Mouse (Mus musculus): Measurements from ENCODE around the gene A630095N17Rik.

Gene A630095N17Rik

GRCm38 (mm10) chr1:75231664-75232152 is at the start of gene A630095N17Rik:
TSS of gene A630095N17Rik (minus strand) at chr1:75232102.
- DNase-seq (ENCODE audit: low spot score in 2 of 2) = no peak

GRCm38 (mm10) chr1:75278228-75278627 is 46.3 kb upstream of the A630095N17Rik start, which contains the start of gene Resp18:
TSS of gene Resp18 (minus strand) at chr1:75278415.
- no peak for DNase-seq (ENCODE audit: low spot score in 2 of 2)

GRCm38 (mm10) chr1:75277195-75278188 is 45.6 kb upstream of the A630095N17Rik start:
- DNase-seq (ENCODE audit: low spot score in 2 of 2) = no peak

GRCm38 (mm10) chr1:75264091-75264880 is 32.4 kb upstream of the A630095N17Rik start, which contains the start of gene Ptprn:
TSS of gene Ptprn (minus strand) at chr1:75264502.
- DNase-seq (ENCODE audit: low spot score in 2 of 2) = no peak

GRCm38 (mm10) chr1:75262969-75263951 is 31.4 kb upstream of the A630095N17Rik start:
- no peak for DNase-seq (ENCODE audit: low spot score in 2 of 2)

GRCm38 (mm10) chr1:75261278-75261677 is 29.4 kb upstream of the A630095N17Rik start:
- DNase-seq (ENCODE audit: low spot score in 2 of 2) = no peak

GRCm38 (mm10) chr1:75255516-75256046 is 23.7 kb upstream of the A630095N17Rik start:
- DNase-seq (ENCODE audit: low spot score in 2 of 2) = no peak

- DNase-seq (ENCODE audit: low spot score in 2 of 2) = no peak
These were observed 22.7 kb upstream of the A630095N17Rik start for GRCm38 (mm10) chr1:75254625-75255013.

- DNase-seq (ENCODE audit: low spot score in 2 of 2) = peak; percentile 74 to 83
These were observed 22.1 kb upstream of the A630095N17Rik start for GRCm38 (mm10) chr1:75253849-75254624.

- no peak for DNase-seq (ENCODE audit: low spot score in 2 of 2)
These were observed 21.1 kb upstream of the A630095N17Rik start for GRCm38 (mm10) chr1:75253029-75253428.

GRCm38 (mm10) chr1:75252308-75252707 is 20.4 kb upstream of the A630095N17Rik start:
- DNase-seq (ENCODE audit: low spot score in 2 of 2) = no peak

GRCm38 (mm10) chr1:75251112-75251970 is 19.4 kb upstream of the A630095N17Rik start:
- peak; percentile 80 to 88 for DNase-seq (ENCODE audit: low spot score in 2 of 2)

- no peak for DNase-seq (ENCODE audit: low spot score in 2 of 2)
These were observed 18.6 kb upstream of the A630095N17Rik start for GRCm38 (mm10) chr1:75250498-75250897.

GRCm38 (mm10) chr1:75248041-75248772 is 16.3 kb upstream of the A630095N17Rik start:
- DNase-seq (ENCODE audit: low spot score in 2 of 2) = no peak

GRCm38 (mm10) chr1:75247071-75247930 is 15.4 kb upstream of the A630095N17Rik start:
- no peak for DNase-seq (ENCODE audit: low spot score in 2 of 2)

- DNase-seq (ENCODE audit: low spot score in 2 of 2) = no peak
These were observed 12.9 kb upstream of the A630095N17Rik start for GRCm38 (mm10) chr1:75244836-75245235.

- no peak for DNase-seq (ENCODE audit: low spot score in 2 of 2)
These were observed 12.4 kb upstream of the A630095N17Rik start for GRCm38 (mm10) chr1:75244175-75244826.
